ENCODE assay signal across 9 mouse cellular contexts in the genomic region with DNA sequence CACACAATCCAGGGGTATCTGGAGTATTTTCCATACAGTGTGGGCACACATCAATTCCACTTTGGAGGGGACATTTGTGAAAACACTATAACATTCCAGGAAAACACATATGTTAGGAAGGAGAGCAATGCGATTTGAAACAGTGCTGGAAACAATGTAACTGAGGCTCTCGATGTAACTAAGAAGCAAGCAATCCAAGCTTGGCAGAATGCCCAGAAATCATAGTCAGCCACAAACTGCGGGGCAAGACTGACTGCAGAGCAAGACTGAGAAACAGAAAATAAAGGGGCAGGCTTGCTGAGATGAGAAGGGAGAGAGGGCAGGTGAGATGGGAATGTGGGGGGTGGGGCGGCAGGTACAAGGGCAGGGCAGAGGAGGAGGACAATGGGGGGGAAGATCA. TPM values are rescaled to one million over a fixed set of nuclear protein-coding genes. Genes with fewer than 3 reads are reported as not detected.
A peak's percentile ranks its signal among the peaks of the same experiment; 100 is the strongest.
DNase-seq lines count a peak whose midpoint lies in the region; ATAC-seq lines count a peak whose summit lies in the region.
"Had no signal": no experiment of that assay in that cellular context is flagged by ENCODE, and none has a peak within 500 bp of the region (broad histone marks: within the 10 kb centered on the region; RNA-seq: fewer than 3 reads in every experiment).

No protein-coding gene starts in this region.

- DNase-seq in 3134 (ENCODE audit: extremely low read depth, insufficient read length, low spot score) (peak; percentile 3), ZHBTc4 (ENCODE audit: low read depth, low spot score) (peak; percentile 10)
- peak; percentile 86 for DNase-seq in hindbrain, embryonic 14.5 days (ENCODE audit: low spot score)
- peak; percentile 22 to 57 for DNase-seq in layer of hippocampus, postnatal 25 days (ENCODE audit: extremely low spot score in 1 of 2, low spot score in 1 of 2)

- H3K4me1 ChIP-seq in forebrain, embryonic 16.5 days (replicated peaks; ENCODE audit: control insufficient read depth, insufficient read depth, low read length): peaks cover 14% of the 10 kb centered on the region
- peaks cover 20% of the 10 kb centered on the region for H3K4me1 ChIP-seq in hindbrain, embryonic 14.5 days (replicated peaks; ENCODE audit: control insufficient read depth, insufficient read depth, low read length)
- H3K4me1 ChIP-seq in midbrain, embryonic 12.5 days: peaks cover 24% of the 10 kb centered on the region
- peaks cover 8% of the 10 kb centered on the region; the same call in 1 of the 2 replicates for H3K4me1 ChIP-seq in stomach, embryonic 16.5 days (ENCODE audit: control insufficient read depth, insufficient read depth, low read length)
- H3K4me1 ChIP-seq: megakaryocyte, embryonic 14.5 days had no signal

- H3K4me3 ChIP-seq in forebrain, embryonic 16.5 days (replicated peaks; ENCODE audit: low read length): no peak overlapping the region
- no peak overlapping the region for H3K4me3 ChIP-seq in hindbrain, embryonic 14.5 days (replicated peaks; ENCODE audit: low read length)
- H3K4me3 ChIP-seq in midbrain, embryonic 12.5 days: no peak overlapping the region
- no peak overlapping the region for H3K4me3 ChIP-seq in stomach, embryonic 16.5 days (replicated peaks; ENCODE audit: low read length)
- H3K4me3 ChIP-seq: megakaryocyte, embryonic 14.5 days had no signal

- H3K4me2 ChIP-seq in forebrain, embryonic 16.5 days (ENCODE audit: low read length): no peak overlapping the region
- H3K4me2 ChIP-seq in hindbrain, embryonic 14.5 days (replicated peaks): no peak overlapping the region
- H3K4me2 ChIP-seq in midbrain, embryonic 12.5 days (replicated peaks): no peak overlapping the region
- H3K4me2 ChIP-seq in stomach, embryonic 16.5 days (ENCODE audit: low read depth, low read length): no peak overlapping the region

- peak; percentile 93 for ATAC-seq in forebrain, embryonic 16.5 days
- ATAC-seq in hindbrain, embryonic 14.5 days (ENCODE audit: low FRiP score): peak; percentile 66; the same call in 1 of the 2 replicates
- ATAC-seq in midbrain, embryonic 12.5 days (ENCODE audit: low FRiP score, low read depth): 0 out of 2 replicates have a peak, but pooled peaks have one; percentile 10
- peak; percentile 72; the same call in 1 of the 2 replicates for ATAC-seq in stomach, embryonic 16.5 days (ENCODE audit: insufficient read depth, low FRiP score)
- ATAC-seq in erythroblast, adult 5-6 weeks (replicated peaks; ENCODE audit: low FRiP score, poor library complexity, severe bottlenecking): no peak

- H3K27me3 ChIP-seq in forebrain, embryonic 16.5 days (replicated peaks; ENCODE audit: control insufficient read depth, insufficient read depth, low read length): no peaks in the 10 kb centered on the region
- H3K27me3 ChIP-seq in hindbrain, embryonic 14.5 days (ENCODE audit: control insufficient read depth, insufficient read depth, low read length): no peaks in the 10 kb centered on the region
- peaks cover 3% of the 10 kb centered on the region; the same call in 1 of the 2 replicates for H3K27me3 ChIP-seq in midbrain, embryonic 12.5 days
- H3K27me3 ChIP-seq in stomach, embryonic 16.5 days (ENCODE audit: control insufficient read depth, insufficient read depth, low read length): no peaks in the 10 kb centered on the region
- H3K27me3 ChIP-seq: megakaryocyte, embryonic 14.5 days had no signal

- H3K9ac ChIP-seq in forebrain, embryonic 16.5 days (replicated peaks; ENCODE audit: low read depth, low read length): no peak overlapping the region
- no peak overlapping the region for H3K9ac ChIP-seq in hindbrain, embryonic 14.5 days
- H3K9ac ChIP-seq in midbrain, embryonic 12.5 days (replicated peaks): no peak overlapping the region
- H3K9ac ChIP-seq in stomach, embryonic 16.5 days (ENCODE audit: low read length): no peak overlapping the region

- no peaks in the 10 kb centered on the region for H3K9me3 ChIP-seq in forebrain, embryonic 16.5 days (ENCODE audit: control insufficient read depth, low read length)
- no peaks in the 10 kb centered on the region for H3K9me3 ChIP-seq in hindbrain, embryonic 14.5 days (ENCODE audit: control insufficient read depth, low read length)
- no peaks in the 10 kb centered on the region for H3K9me3 ChIP-seq in midbrain, embryonic 12.5 days
- H3K9me3 ChIP-seq in stomach, embryonic 16.5 days (replicated peaks; ENCODE audit: control insufficient read depth, low read length): no peaks in the 10 kb centered on the region

- H3K27ac ChIP-seq in forebrain, embryonic 16.5 days (ENCODE audit: low read length): no peak overlapping the region
- H3K27ac ChIP-seq in hindbrain, embryonic 14.5 days: no peak overlapping the region
- H3K27ac ChIP-seq in midbrain, embryonic 12.5 days (replicated peaks): 0 out of 2 replicates have a peak overlapping the region, but pooled peaks have one; percentile 15
- no peak overlapping the region for H3K27ac ChIP-seq in stomach, embryonic 16.5 days (ENCODE audit: low read length)

- 8% methylated on average over 4 of the region's 4 CpGs for WGBS in forebrain, embryonic 16.5 days
- 24% methylated on average over 4 of the region's 4 CpGs for WGBS in hindbrain, embryonic 14.5 days
- WGBS in midbrain, embryonic 12.5 days: 45% methylated on average over 4 of the region's 4 CpGs
- WGBS in stomach, embryonic 16.5 days: 16% methylated on average over 4 of the region's 4 CpGs

- H3K36me3 ChIP-seq in forebrain, embryonic 16.5 days (ENCODE audit: control insufficient read depth, insufficient read depth): no peaks in the 10 kb centered on the region
- no peaks in the 10 kb centered on the region for H3K36me3 ChIP-seq in hindbrain, embryonic 14.5 days (replicated peaks; ENCODE audit: control insufficient read depth, insufficient read depth)
- H3K36me3 ChIP-seq in midbrain, embryonic 12.5 days: no peaks in the 10 kb centered on the region
- H3K36me3 ChIP-seq in stomach, embryonic 16.5 days (ENCODE audit: control insufficient read depth, insufficient read depth, low read length): no peaks in the 10 kb centered on the region

RNA-seq across cellular contexts. Expression of gene Fbxl7, which starts 19.7 kb away (rescaled TPM):
- polyA plus RNA-seq in forebrain, embryonic 16.5 days (2015; fragmentation: Nextera tagmentation; extraction: Ambion mirVana): 5.1 and 5.7 TPM in 2 replicates
- 13.6 and 15.5 TPM in 2 replicates for polyA plus RNA-seq in hindbrain, embryonic 14.5 days (2014; fragmentation: Nextera tagmentation; extraction: Ambion mirVana)
- 1 to 10 TPM; 6.0 to 9.1 TPM for total RNA-seq in layer of hippocampus, postnatal 25 days (2021)
- 20.8 and 27.2 TPM in 2 replicates for polyA plus RNA-seq in midbrain, embryonic 12.5 days (2016; fragmentation: Nextera tagmentation; extraction: Ambion mirVana)
- polyA plus RNA-seq in stomach, embryonic 16.5 days (2015; fragmentation: Nextera tagmentation; extraction: Ambion mirVana): 10.6 and 13.2 TPM in 2 replicates
- total RNA-seq in erythroblast, adult 5-6 weeks (2015; ENCODE audit: low replicate concordance): not detected in 2 replicates
- total RNA-seq in erythroblast, adult 5-6 weeks (2017; ENCODE audit: low replicate concordance): not detected in 2 replicates

Comparison
In these comparisons a context has a peak if more than half of its experiments do, and no peak if none do; other contexts are left out.
1. DNase-seq: peak in every context shown above with its lines; median percentile 86 in hindbrain, embryonic 14.5 days; 40 in layer of hippocampus, postnatal 25 days; 10 in ZHBTc4; 3 in 3134.